Mouse (Mus musculus) ES-E14 (cell line): ENCODE results near the gene Sh3d19. TPM values are rescaled to one million over a fixed set of nuclear protein-coding genes. Genes with fewer than 3 reads are reported as not detected.

ENCODE experiments used
- DNase-seq: peaks from one replicate; pipeline ENCODE4 v3.0.0-alpha.2; 2013; ENCODE audit warnings: low read depth, low spot score
- H3K27ac ChIP-seq: 2 replicates; pipeline ENCODE4 v1.5.1; 2012; ENCODE audit warnings: low read depth, mild to moderate bottlenecking, low read length, moderate library complexity, mixed read lengths; ENCODE audit not compliant: poor library complexity, insufficient read depth, severe bottlenecking
- H3K36me3 ChIP-seq: 2 replicates; pipeline ENCODE4 v1.6.1; 2012; ENCODE audit warnings: mild to moderate bottlenecking, low read length, moderate library complexity, mixed read lengths; ENCODE audit not compliant: control insufficient read depth, poor library complexity, insufficient read depth, severe bottlenecking
- H3K4me1 ChIP-seq, 2 experiments: fragments of 150-350 bp in 1 of 2; sonication (generic) in 1 of 2; 2 replicates each; pipeline ENCODE4 v1.6.1; 2012; ENCODE audit warnings: low read length in 2 of 2, mild to moderate bottlenecking in 1 of 2, mixed read lengths in 1 of 2; ENCODE audit not compliant: control insufficient read depth in 2 of 2, insufficient read depth in 2 of 2, poor library complexity in 1 of 2
- H3K4me3 ChIP-seq, 2 experiments: fragments of 150-350 bp in 1 of 2; sonication (generic) in 1 of 2; 2 replicates each; pipeline ENCODE4 v1.5.1; 2012; ENCODE audit warnings: low read length in 2 of 2, low read depth in 1 of 2, mild to moderate bottlenecking in 1 of 2, mixed read lengths in 1 of 2; ENCODE audit not compliant: insufficient read depth in 1 of 2, poor library complexity in 1 of 2, severe bottlenecking in 1 of 2
- H3K9ac ChIP-seq: 2 replicates; pipeline ENCODE4 v1.6.1; 2012; ENCODE audit warnings: low read depth, mild to moderate bottlenecking, low read length, mixed read lengths; ENCODE audit not compliant: poor library complexity, insufficient read depth, severe bottlenecking
- H3K9me3 ChIP-seq: fragments of 150-350 bp; sonication (generic); 2 replicates; pipeline ENCODE4 v1.6.1; 2012; ENCODE audit warnings: low read depth, mild to moderate bottlenecking, low read length; ENCODE audit not compliant: control insufficient read depth, insufficient read depth
- CHD2 ChIP-seq: IDR thresholded peaks from 2 replicates; pipeline ENCODE4 v1.6.1; 2014; ENCODE audit warnings: mild to moderate bottlenecking, low read depth, low read length, inconsistent platforms
- HCFC1 ChIP-seq: IDR thresholded peaks from 2 replicates; pipeline ENCODE4 v1.6.1; 2012; ENCODE audit warnings: low read length, inconsistent platforms, borderline replicate concordance; ENCODE audit not compliant: insufficient read depth
- MAFK ChIP-seq: IDR thresholded peaks from 2 replicates; pipeline ENCODE4 v1.6.1; 2014; ENCODE audit warnings: mild to moderate bottlenecking, low read depth, low read length, inconsistent platforms; ENCODE audit not compliant: insufficient read depth
- ZC3H11A ChIP-seq: IDR thresholded peaks from 2 replicates; pipeline ENCODE4 v1.6.1; 2012; ENCODE audit warnings: low read depth, mild to moderate bottlenecking, inconsistent platforms, low read length, borderline replicate concordance
- ZNF384 ChIP-seq: IDR thresholded peaks from 2 replicates; pipeline ENCODE4 v1.6.1; 2012; ENCODE audit warnings: low read depth, low read length, inconsistent platforms
- in situ Hi-C, 2 experiments: fragments of 600-800 bp; cut with MboI; formaldehyde crosslinking; loops; one replicate each; pipeline ENCODE4 v1.15.1; 2025; ENCODE audit warnings: low sequenced_read_pairs in 2 of 2, inconsistent platforms in 1 of 2; ENCODE audit not compliant: unreplicated experiment in 2 of 2
- total RNA-seq: library from RNA; depleted of rRNA; stranded (reverse); fragments of 300-350 nt; gene quantifications from 2 replicates; pipeline ENCODE4 v1.2.3, GENCODE M21; 2012; rRNA removed

Sh3d19 gene
- total RNA-seq, 1 experiment = 13.2 TPM

- in situ Hi-C loops = no loop called here
- Histone ChIP-seq H3K9me3 (no peaks in the 10 kb centered on the region), H3K4me1 (peaks cover 5% of the 10 kb centered on the region in 2 experiments; a peak in 2 of 4 replicates), H3K27ac (no peak overlapping the region), H3K9ac (no peak overlapping the region), H3K4me3 (no peak overlapping the region), H3K36me3 (no peaks in the 10 kb centered on the region)
- no peak for DNase-seq
- TF ChIP-seq ZNF384 = no peak
- TF ChIP-seq CHD2 = no peak
- TF ChIP-seq ZC3H11A = no peak
Observed at GRCm38 (mm10) chr3:86149521-86149920, 178.6 kb downstream of the Sh3d19 start.

GRCm38 (mm10) chr3:86168841-86169425, 198.0 kb downstream of the Sh3d19 start:
- TF ChIP-seq HCFC1 = no peak
- TF ChIP-seq CHD2 = no peak
- TF ChIP-seq ZC3H11A = no peak
- no peak for TF ChIP-seq MAFK
- TF ChIP-seq ZNF384 = no peak
- Histone ChIP-seq H3K36me3 (no peaks in the 10 kb centered on the region), H3K27ac (no peak overlapping the region), H3K9ac (no peak overlapping the region), H3K4me1 (no peaks in the 10 kb centered on the region), H3K9me3 (no peaks in the 10 kb centered on the region), H3K4me3 (no peak overlapping the region)
- DNase-seq = no peak
- in situ Hi-C loops = no loop called here

GRCm38 (mm10) chr3:86179714-86180113, 208.8 kb downstream of the Sh3d19 start:
- no peak for DNase-seq
- H3K4me1 ChIP-seq = 0 out of 4 replicates have a peak, but pooled peaks cover 0 to 2% of the 10 kb centered on the region in 2 experiments
- H3K9ac ChIP-seq = no peak overlapping the region
- in situ Hi-C loops = no loop called here
- no peaks in the 10 kb centered on the region for H3K36me3 ChIP-seq
- H3K27ac ChIP-seq = no peak overlapping the region
- no peaks in the 10 kb centered on the region for H3K9me3 ChIP-seq
- H3K4me3 ChIP-seq = no peak overlapping the region
- TF ChIP-seq ZC3H11A = no peak
- TF ChIP-seq CHD2 = no peak
- no peak for TF ChIP-seq ZNF384
- no peak for TF ChIP-seq HCFC1
- no peak for TF ChIP-seq MAFK

Other genes with a start within 250 kb of the Sh3d19 start
- gene Fam160a1, start 153.8 kb upstream of the Sh3d19 start, total RNA-seq = 0.79 and 1.4 TPM in 2 replicates
- gene Glt28d2, start 83.6 kb upstream of the Sh3d19 start, total RNA-seq = 0.18 and 0.21 TPM in 2 replicates
- gene Gm37240, start 83.6 kb upstream of the Sh3d19 start, total RNA-seq = 0.58 and 1.2 TPM in 2 replicates
- 0.36 and 1.1 TPM in 2 replicates for gene Prss48, start 31.4 kb downstream of the Sh3d19 start, total RNA-seq
- 523 and 665 TPM in 2 replicates for gene Rps3a1, start 171.6 kb downstream of the Sh3d19 start, total RNA-seq